Mouse (Mus musculus) small intestine, adult 2 months (tissue): ENCODE results near the gene Ebf1.

Experiments used
- CTCF ChIP-seq: fragments of 200-500 bp; IDR thresholded peaks from 2 replicates; pipeline ENCODE4 v1.5.1; 2012; ENCODE audit warnings: low read depth, mild to moderate bottlenecking, control low read depth, inconsistent platforms, low read length, moderate library complexity, mixed read lengths; ENCODE audit not compliant: insufficient replicate concordance, insufficient read length; ENCODE audit errors: extremely low read depth
- POLR2A ChIP-seq: fragments of 200-500 bp; IDR thresholded peaks from 2 replicates; pipeline ENCODE4 v1.6.1; 2012; ENCODE audit warnings: low read depth, mild to moderate bottlenecking, control low read depth, inconsistent platforms, low read length, moderate library complexity

DNA sequence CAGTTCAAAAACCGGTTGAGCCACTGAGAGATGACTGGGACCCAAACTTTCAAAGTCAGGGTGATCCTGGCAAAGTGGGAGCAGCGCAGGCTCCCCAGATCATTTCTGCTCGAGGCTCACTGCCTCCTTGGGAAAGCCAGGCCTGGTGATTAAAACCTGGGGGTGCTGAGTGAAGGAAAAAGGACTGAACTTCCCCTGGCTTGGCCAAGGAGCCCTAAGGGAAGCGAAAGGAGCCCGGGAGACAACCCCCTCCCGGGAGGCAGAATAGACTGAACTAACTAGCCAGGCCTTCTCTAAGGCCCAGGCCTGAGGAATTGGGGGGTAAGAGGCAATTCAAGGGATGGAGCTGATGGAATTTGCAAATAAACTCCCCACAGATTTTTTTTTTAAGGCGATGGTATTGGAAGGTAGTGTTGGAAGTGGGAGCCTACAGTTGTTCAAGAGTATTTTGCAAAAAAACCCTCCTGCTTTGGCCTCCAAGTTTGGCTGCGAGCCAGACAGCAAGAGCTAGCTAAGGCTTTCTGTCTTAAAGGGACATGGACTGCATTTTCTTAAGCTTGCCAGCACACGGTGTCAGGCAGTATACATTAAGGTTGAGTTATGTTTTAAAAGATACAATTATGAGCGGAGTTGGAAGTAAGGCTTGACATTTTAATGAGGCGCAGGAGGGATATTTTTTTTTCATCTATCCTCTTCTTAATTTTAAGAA, 5.1 kb downstream of the Ebf1 start:
- TF ChIP-seq CTCF (no peak), POLR2A (no peak)
